Mouse (Mus musculus) CH12.LX (cell line): ENCODE measurements at regions not wholly inside any gene's neighbourhood (a gene's known extent, or its start where the extent isn't known, plus 50 kb on each side); places are given as distances from the start of the nearest gene placed in this dataset.

Source experiments
- CTCF ChIP-seq, 2 experiments: IDR thresholded peaks in 1 of 2; conservative IDR thresholded peaks in 1 of 2; 2 replicates each; pipeline ENCODE4 v1.5.1; 2011 to 2012; ENCODE audit warnings: low read depth in 2 of 2, low read length in 2 of 2, improper control_type of control experiment in 1 of 2, inconsistent platforms in 1 of 2, mild to moderate bottlenecking in 1 of 2, moderate library complexity in 1 of 2
- E2F4 ChIP-seq: IDR thresholded peaks from 2 replicates; pipeline ENCODE4 v1.6.1; 2011; ENCODE audit warnings: low read depth, low read length, improper control_type of control experiment; ENCODE audit not compliant: insufficient replicate concordance
- EP300 ChIP-seq: IDR thresholded peaks from 2 replicates; pipeline ENCODE4 v1.6.1; 2011; ENCODE audit warnings: low read length, improper control_type of control experiment
- JUN ChIP-seq: IDR thresholded peaks from 2 replicates; pipeline ENCODE4 v1.6.1; 2011; ENCODE audit warnings: low read depth, mild to moderate bottlenecking, low read length, improper control_type of control experiment, moderate library complexity; ENCODE audit not compliant: insufficient read depth
- MAFK ChIP-seq: IDR thresholded peaks from 2 replicates; pipeline ENCODE4 v1.6.1; 2011; ENCODE audit warnings: low read length, improper control_type of control experiment; ENCODE audit not compliant: insufficient replicate concordance
- MAX ChIP-seq: IDR thresholded peaks from 2 replicates; pipeline ENCODE4 v1.6.1; 2011; ENCODE audit warnings: low read length, improper control_type of control experiment
- MAZ ChIP-seq: IDR thresholded peaks from 2 replicates; pipeline ENCODE4 v1.6.1; 2012; ENCODE audit warnings: low read depth, mild to moderate bottlenecking, inconsistent platforms, low read length, improper control_type of control experiment, moderate library complexity
- MYC ChIP-seq: IDR thresholded peaks from 2 replicates; pipeline ENCODE4 v1.6.1; 2011; ENCODE audit warnings: low read depth, mild to moderate bottlenecking, improper control_type of control experiment, low read length
- POLR2A ChIP-seq: IDR thresholded peaks from 2 replicates; pipeline ENCODE4 v1.6.1; 2011; ENCODE audit warnings: low read depth, mild to moderate bottlenecking, improper control_type of control experiment, low read length
- UBTF ChIP-seq: IDR thresholded peaks from 2 replicates; pipeline ENCODE4 v1.6.1; 2012; ENCODE audit warnings: low read depth, mild to moderate bottlenecking, inconsistent platforms, low read length, improper control_type of control experiment, moderate library complexity
- ZC3H11A ChIP-seq: IDR thresholded peaks from 2 replicates; pipeline ENCODE4 v1.6.1; 2012; ENCODE audit warnings: low read depth, mild to moderate bottlenecking, inconsistent platforms, low read length, improper control_type of control experiment

DNA sequence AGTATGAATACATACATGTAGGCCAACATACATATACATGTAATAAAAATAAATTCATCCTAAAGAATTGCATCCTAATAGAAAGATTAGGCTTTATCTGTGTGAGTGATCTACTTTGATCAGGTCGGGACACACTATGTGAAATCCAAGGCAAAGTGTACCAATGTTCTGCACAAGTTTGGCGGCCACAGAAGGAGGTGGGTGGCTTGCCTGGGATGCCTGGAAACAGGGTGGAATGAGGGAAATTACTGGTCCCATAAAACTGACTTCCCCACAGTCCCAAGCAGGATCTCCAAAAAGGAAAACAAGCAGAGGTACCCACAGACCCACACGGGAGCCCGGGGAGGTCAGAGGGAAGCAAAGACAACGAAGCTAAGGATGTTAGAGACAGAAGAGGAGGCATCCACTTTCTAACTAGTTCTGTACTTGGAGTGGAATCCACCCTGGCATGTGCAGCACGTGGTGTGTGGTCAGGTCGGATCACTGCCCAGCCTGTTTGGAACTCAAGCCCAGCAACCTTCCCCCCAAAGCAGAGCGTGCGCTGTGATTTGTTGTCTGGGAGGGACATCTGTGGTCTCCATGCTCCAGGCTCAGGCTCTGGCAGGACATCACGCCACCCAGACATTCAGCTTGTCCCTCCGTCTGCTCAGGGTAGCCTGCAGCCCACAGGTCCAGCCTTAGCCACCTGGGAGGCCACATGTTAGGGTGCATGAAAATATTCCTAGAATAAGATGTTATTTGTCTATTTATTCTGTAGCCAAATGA, 615.3 kb upstream of the 3110018I06Rik start:
- TF ChIP-seq MAZ = no peak
- TF ChIP-seq EP300 = no peak
- TF ChIP-seq JUN = no peak
- no peak for TF ChIP-seq MYC
- TF ChIP-seq E2F4 = no peak
- no peak for TF ChIP-seq CTCF (conservative IDR thresholded peaks at IDR 0.05 in 1 of 2, IDR thresholded peaks at IDR 0.05 in 1 of 2; ENCODE audit: low read depth in 2 of 2, low read length in 2 of 2)
- TF ChIP-seq UBTF = no peak
- no peak for TF ChIP-seq MAFK
- no peak for TF ChIP-seq ZC3H11A
- TF ChIP-seq MAX = no peak
- no peak for TF ChIP-seq POLR2A
